Mouse (Mus musculus) cerebellum, adult 9-10 months (tissue): ENCODE results near the gene Tmem88.

ENCODE experiments used
- DNase-seq: peaks from one replicate; pipeline ENCODE4 v3.0.0; 2022

Gene Tmem88

GRCm38 (mm10) chr11:69356544-69356943 lies 41.5 kb downstream of the Tmem88 start:
- DNase-seq, result no peak
